In the genomic region with DNA sequence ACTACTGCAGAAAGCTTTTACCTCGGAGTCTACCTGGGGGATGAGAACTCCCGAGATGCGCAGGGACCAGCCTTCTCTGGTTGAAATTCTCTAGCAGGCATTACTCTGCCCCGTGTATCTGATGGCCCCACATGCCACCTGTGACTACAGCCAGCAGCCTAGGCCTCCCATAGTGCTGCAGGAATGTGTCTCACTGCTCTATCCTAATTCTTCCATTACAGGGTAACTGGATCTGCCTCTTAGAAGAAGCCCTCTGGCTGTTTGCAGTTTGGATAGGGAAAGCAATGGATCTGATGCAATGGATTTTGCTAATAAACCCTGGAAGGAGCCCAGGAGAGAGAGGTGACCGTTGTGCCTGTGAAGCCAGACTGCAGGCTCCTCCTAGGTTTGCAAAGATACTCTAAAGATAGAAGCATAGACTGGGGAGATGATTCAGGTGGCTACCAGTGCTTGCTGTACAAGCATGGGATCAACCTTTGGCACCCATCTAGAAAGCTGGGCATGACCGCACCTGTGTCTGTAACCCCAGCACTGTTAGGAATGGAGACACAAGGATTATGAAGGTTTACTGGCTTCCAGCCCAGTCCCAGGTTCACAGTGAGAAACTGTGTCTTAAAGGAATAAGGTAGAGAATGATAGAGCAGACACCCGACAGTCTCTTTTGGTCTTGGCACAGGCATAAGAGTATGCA, we compare ENCODE assay signal across 13 mouse cellular contexts.
"Had no signal": no experiment of that assay in that cellular context is flagged by ENCODE, and none has a peak within 500 bp of the region (broad histone marks: within the 10 kb centered on the region; RNA-seq: fewer than 3 reads in every experiment).

No protein-coding gene starts in this region.

- H3K9me3 ChIP-seq: limb, embryonic 13.5 days; liver, embryonic 12.5 days; midbrain, embryonic 12.5 days; neural tube, embryonic 15.5 days had no signal

- H3K27ac ChIP-seq: limb, embryonic 13.5 days; liver, embryonic 12.5 days; midbrain, embryonic 12.5 days; neural tube, embryonic 15.5 days had no signal

- H3K4me3 ChIP-seq: limb, embryonic 13.5 days; liver, embryonic 12.5 days; midbrain, embryonic 12.5 days; myocyte; neural tube, embryonic 15.5 days had no signal

- H3K4me2 ChIP-seq: limb, embryonic 13.5 days; liver, embryonic 12.5 days; lung, embryonic 14.5 days; midbrain, embryonic 12.5 days; neural tube, embryonic 15.5 days had no signal

- DNase-seq: kidney, adult 11 months; lung, embryonic 14.5 days; lung, postnatal 10 days; lung, postnatal 4 days; right cerebral cortex, adult 18-20 months; right cerebral cortex, postnatal 25 days; thymus, postnatal 36 days had no signal

- H3K9ac ChIP-seq: limb, embryonic 13.5 days; liver, embryonic 12.5 days; lung, embryonic 14.5 days; midbrain, embryonic 12.5 days; neural tube, embryonic 15.5 days had no signal

- H3K4me1 ChIP-seq: liver, embryonic 12.5 days had no signal

- H3K36me3 ChIP-seq: limb, embryonic 13.5 days; liver, embryonic 12.5 days; midbrain, embryonic 12.5 days; neural tube, embryonic 15.5 days had no signal

- ATAC-seq: hindbrain, embryonic 16.5 days; liver, embryonic 12.5 days had no signal
